Mouse (Mus musculus) intestine, embryonic 16.5 days (tissue): ENCODE data around the gene Fdxr. TPM values are rescaled to one million over a fixed set of nuclear protein-coding genes. Genes with fewer than 3 reads are reported as not detected.

ENCODE experiments used
- ATAC-seq: fragments of 200-750 bp; cut with Nextera tagmentation; 2 replicates; pipeline ENCODE4 v1.8.0; 2017; ENCODE audit warnings: moderate TSS enrichment, moderate library complexity
- H3K27ac ChIP-seq: fragments of 300-500 bp; sonication (generic); 2 replicates; pipeline ENCODE4 v1.5.1; 2014; ENCODE audit warnings: mild to moderate bottlenecking, low read length
- H3K27me3 ChIP-seq: fragments of 300-500 bp; sonication (generic); replicated peaks from 2 replicates; pipeline ENCODE4 v1.6.1; 2014; ENCODE audit warnings: low read length, control low read depth, mixed read lengths; ENCODE audit not compliant: control insufficient read depth, insufficient read depth
- H3K36me3 ChIP-seq: fragments of 300-500 bp; sonication (generic); 2 replicates; pipeline ENCODE4 v1.6.1; 2014; ENCODE audit warnings: low read length, control low read depth; ENCODE audit not compliant: control insufficient read depth, insufficient read depth
- H3K4me1 ChIP-seq: fragments of 300-500 bp; sonication (generic); 2 replicates; pipeline ENCODE4 v1.6.1; 2014; ENCODE audit warnings: low read length, control low read depth, mixed read lengths; ENCODE audit not compliant: control insufficient read depth, insufficient read depth
- H3K4me2 ChIP-seq: fragments of 300-500 bp; sonication (generic); 2 replicates; pipeline ENCODE4 v1.6.1; 2014; ENCODE audit warnings: low read depth, low read length, control low read depth
- H3K4me3 ChIP-seq: fragments of 300-500 bp; sonication (generic); 2 replicates; pipeline ENCODE4 v1.5.1; 2014; ENCODE audit warnings: mild to moderate bottlenecking, low read length
- H3K9ac ChIP-seq: fragments of 300-500 bp; sonication (generic); 2 replicates; pipeline ENCODE4 v1.6.1; 2014; ENCODE audit warnings: low read depth, low read length
- H3K9me3 ChIP-seq: fragments of 300-500 bp; sonication (generic); 2 replicates; pipeline ENCODE4 v1.6.1; 2016; ENCODE audit warnings: low read length, control low read depth; ENCODE audit not compliant: control insufficient read depth
- WGBS: fragments of 180-500 bp; shearing (Covaris S2); extraction: QIAGEN DNeasy Blood & Tissue Kit; methylation state at CpG from one replicate; pipeline ENCODE4 v1.1.7; 2014; 5-methylcytosine and 5-hydroxymethylcytosine counted together
- polyA plus RNA-seq: library from polyadenylated mRNA; unstranded; fragments of >200 nt; fragmentation: Nextera tagmentation; extraction: Ambion mirVana; gene quantifications from 2 replicates; pipeline ENCODE4 v1.2.1, GENCODE M21; 2015

Gene Fdxr
- polyA plus RNA-seq, 1 experiment from 2014 or later, result 22.9 TPM

DNA sequence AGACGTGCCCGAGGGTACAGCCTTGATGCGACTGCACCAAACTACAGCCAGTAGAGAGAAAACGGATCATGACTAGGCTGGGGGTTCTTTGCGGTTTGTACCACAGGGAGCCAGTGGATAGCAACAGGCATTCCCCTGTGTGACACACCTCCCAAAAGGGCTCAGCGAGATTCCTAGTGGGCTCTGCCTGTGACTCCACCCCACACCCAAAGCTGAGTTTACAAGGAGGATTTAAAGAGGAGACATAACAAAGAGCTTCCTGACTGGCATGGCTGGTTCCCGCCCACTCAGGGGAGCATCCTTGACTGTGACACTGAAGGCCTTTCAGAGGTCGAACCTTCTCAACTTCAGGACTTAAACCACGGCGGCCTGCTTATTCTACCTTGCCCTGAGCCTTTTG is 14.7 kb upstream of the Fdxr start:
- no peak for ATAC-seq
- no peak overlapping the region for H3K9ac ChIP-seq
- no peak overlapping the region for H3K4me3 ChIP-seq
- H3K4me1 ChIP-seq, result peaks cover 9% of the 10 kb centered on the region; the same call in 1 of the 2 replicates
- no peaks in the 10 kb centered on the region for H3K9me3 ChIP-seq
- peak overlapping the region; percentile 19; the same call in 1 of the 2 replicates for H3K27ac ChIP-seq
- no peaks in the 10 kb centered on the region for H3K36me3 ChIP-seq
- H3K27me3 ChIP-seq, result no peaks in the 10 kb centered on the region
- WGBS, result 76% methylated on average over 10 of the region's 10 CpGs
- H3K4me2 ChIP-seq, result no peak overlapping the region

DNA sequence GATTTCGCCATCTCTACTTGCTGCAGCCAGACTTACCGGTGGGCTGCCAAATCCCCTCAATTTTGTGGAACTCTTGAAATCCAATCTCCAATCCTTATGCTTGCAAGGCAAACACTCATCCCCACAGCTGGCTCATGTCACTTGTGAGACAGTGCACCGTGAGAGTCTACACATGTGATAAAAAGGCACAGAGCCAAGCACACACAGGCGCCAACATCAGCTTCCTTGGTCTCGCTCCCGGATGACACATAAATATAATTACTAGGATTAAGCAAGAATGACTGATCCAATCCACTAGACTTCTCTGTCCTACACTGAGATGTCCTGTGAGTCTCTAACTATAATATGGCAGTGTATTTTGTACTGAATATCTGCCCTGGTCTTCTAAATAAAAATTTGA is 14.1 kb upstream of the Fdxr start:
- H3K27me3 ChIP-seq, result no peaks in the 10 kb centered on the region
- WGBS, result 51% methylated on average over 6 of the region's 6 CpGs
- H3K27ac ChIP-seq, result peak overlapping the region; percentile 31
- peaks cover 9% of the 10 kb centered on the region; the same call in 1 of the 2 replicates for H3K4me1 ChIP-seq
- no peaks in the 10 kb centered on the region for H3K9me3 ChIP-seq
- no peak overlapping the region for H3K4me3 ChIP-seq
- no peak overlapping the region for H3K9ac ChIP-seq
- ATAC-seq, result peak; percentile 26
- H3K36me3 ChIP-seq, result no peaks in the 10 kb centered on the region
- H3K4me2 ChIP-seq, result no peak overlapping the region

DNA sequence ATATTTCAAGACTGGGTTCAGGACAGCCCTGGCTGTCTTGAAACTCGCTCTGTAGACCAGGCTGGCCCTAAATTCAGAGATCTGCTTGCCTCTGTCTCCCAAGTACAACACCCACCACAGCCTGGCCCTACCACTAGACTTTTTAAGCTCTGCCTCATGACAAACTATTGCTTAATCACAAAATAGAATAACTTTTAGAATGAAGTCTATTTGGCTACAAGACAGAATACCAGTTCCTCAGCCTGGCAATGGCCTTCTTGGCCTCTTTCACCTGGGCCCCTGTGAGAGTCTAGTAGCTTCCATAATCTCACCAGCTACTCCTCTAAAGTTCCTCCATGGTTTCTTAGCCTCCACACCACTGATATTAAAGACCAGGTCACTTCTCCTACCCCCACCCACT is 13.5 kb upstream of the Fdxr start:
- H3K4me1 ChIP-seq, result peaks cover 9% of the 10 kb centered on the region; the same call in 1 of the 2 replicates
- peak overlapping the region; percentile 31; the same call in 1 of the 2 replicates for H3K27ac ChIP-seq
- WGBS, result 84% methylated on average over 1 of the region's 1 CpGs
- no peak overlapping the region for H3K9ac ChIP-seq
- no peaks in the 10 kb centered on the region for H3K9me3 ChIP-seq
- no peaks in the 10 kb centered on the region for H3K36me3 ChIP-seq
- H3K4me3 ChIP-seq, result no peak overlapping the region
- ATAC-seq, result no peak
- H3K27me3 ChIP-seq, result no peaks in the 10 kb centered on the region
- no peak overlapping the region for H3K4me2 ChIP-seq

DNA sequence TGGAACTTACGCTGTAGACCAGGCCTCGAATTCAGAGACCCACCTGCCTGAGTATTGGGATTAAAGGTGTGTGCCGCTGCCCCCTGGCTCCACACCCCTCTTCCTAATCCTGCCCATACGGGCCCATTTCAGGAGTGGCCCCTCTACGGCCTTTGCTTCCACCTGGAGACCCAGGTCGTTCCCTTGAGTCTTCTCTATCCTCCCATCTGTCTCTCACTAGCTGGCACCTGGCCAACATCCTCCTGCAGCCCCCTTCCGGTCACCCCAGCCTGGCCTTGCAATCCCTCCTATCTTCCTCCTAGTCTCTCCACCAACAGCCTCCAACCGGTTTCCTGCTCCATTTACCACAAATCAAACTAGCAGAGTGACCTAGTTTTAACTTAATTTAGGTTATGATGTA is 13.0 kb upstream of the Fdxr start:
- ATAC-seq, result no peak
- no peaks in the 10 kb centered on the region for H3K36me3 ChIP-seq
- no peak overlapping the region for H3K9ac ChIP-seq
- no peak overlapping the region for H3K4me3 ChIP-seq
- H3K27me3 ChIP-seq, result no peaks in the 10 kb centered on the region
- H3K27ac ChIP-seq, result no peak overlapping the region
- H3K4me1 ChIP-seq, result peaks cover 11% of the 10 kb centered on the region; the same call in 1 of the 2 replicates
- 74% methylated on average over 8 of the region's 8 CpGs for WGBS
- H3K9me3 ChIP-seq, result no peaks in the 10 kb centered on the region
- no peak overlapping the region for H3K4me2 ChIP-seq

DNA sequence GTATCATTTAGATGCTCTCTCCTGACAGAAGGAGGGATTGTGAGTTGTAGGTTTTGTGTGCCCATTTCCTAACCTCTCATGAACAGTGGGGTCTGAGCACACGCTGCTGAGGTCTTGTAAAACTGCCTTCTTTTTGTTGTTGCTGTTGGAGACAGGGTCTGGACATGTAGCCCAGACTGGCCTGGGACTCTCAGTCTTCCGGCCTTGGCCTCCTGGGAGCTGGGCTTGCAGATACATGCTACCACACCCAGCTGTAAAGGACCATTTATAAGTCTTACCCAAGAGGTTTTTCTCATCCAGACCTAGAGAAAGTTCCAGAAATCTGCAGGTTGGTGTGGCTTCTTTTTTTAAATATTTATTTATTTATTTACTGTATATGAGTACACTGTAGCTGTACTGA is 11.5 kb upstream of the Fdxr start:
- Histone ChIP-seq H3K4me2 (no peak overlapping the region), H3K27me3 (no peaks in the 10 kb centered on the region), H3K9me3 (no peaks in the 10 kb centered on the region), H3K9ac (no peak overlapping the region), H3K27ac (no peak overlapping the region), H3K36me3 (no peaks in the 10 kb centered on the region), H3K4me1 (peaks cover 11% of the 10 kb centered on the region; the same call in 1 of the 2 replicates), H3K4me3 (no peak overlapping the region)
- WGBS, result 76% methylated on average over 2 of the region's 2 CpGs
- ATAC-seq, result no peak

DNA sequence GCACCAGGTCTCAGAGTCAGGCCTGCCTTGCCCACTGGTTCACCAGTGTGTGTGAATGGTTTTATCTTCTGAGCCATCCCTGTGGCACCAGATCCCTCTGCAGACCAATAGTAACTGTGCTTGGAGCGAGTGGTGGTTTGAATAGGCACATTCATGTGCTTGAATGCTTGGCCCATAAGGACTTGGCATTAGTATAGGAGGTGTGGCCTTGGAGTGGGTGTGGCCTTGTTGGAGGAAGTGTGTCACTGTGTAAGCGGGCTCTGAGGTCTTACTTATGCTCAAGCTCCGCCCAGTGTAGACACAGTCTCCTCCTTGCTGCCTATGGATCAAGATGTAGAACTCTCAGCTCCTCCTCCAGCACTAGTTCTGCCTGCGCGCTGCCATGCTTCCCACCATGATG is 10.5 kb upstream of the Fdxr start:
- no peaks in the 10 kb centered on the region for H3K27me3 ChIP-seq
- H3K4me2 ChIP-seq, result no peak overlapping the region
- H3K4me3 ChIP-seq, result no peak overlapping the region
- no peak overlapping the region for H3K27ac ChIP-seq
- no peak for ATAC-seq
- WGBS, result 85% methylated on average over 5 of the region's 5 CpGs
- H3K9ac ChIP-seq, result no peak overlapping the region
- H3K36me3 ChIP-seq, result no peaks in the 10 kb centered on the region
- no peaks in the 10 kb centered on the region for H3K9me3 ChIP-seq
- H3K4me1 ChIP-seq, result peaks cover 11% of the 10 kb centered on the region; the same call in 1 of the 2 replicates

DNA sequence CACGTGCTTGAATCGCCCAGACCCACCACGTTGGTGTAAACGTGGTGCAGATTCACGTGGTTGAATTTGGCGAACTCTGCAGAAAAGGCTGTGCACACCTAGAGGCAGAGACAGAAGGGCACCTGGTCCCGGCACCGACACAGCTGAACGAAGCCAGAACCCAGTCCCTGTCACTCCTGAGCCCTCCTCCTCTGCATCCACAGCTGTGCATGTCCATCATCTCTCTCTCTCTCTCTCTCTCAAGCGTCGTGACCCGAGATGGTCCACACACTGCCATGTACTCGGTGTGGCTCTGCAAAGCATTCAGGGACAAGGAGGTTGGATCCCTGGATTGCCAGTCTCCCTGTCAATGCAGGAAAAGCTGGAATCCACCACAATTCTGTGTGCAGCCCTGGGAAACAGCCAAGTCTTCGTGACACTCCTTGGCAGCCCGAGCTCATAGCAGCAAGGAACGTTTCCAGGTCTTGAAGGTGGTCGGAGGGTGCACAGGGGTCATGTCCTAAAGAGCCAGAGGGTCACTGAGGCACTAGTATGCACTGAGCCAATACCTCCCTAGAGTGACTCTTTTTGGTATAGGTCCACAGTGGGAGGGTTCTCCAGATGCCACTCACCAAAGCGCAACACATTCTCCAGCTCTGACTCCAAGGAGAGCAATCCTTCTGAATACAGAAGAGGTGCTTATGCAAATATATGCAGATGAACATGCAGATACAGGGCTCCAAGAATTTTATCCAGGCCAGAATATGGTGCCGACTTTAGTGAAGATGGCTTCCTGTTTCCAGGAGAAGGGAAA is 9.5 kb upstream of the Fdxr start:
- 73% methylated on average over 19 of the region's 19 CpGs for WGBS
- Histone ChIP-seq H3K27me3 (no peaks in the 10 kb centered on the region), H3K9me3 (no peaks in the 10 kb centered on the region), H3K4me1 (peaks cover 7% of the 10 kb centered on the region; the same call in 1 of the 2 replicates), H3K36me3 (no peaks in the 10 kb centered on the region), H3K4me2 (no peak overlapping the region), H3K27ac (no peak overlapping the region), H3K9ac (no peak overlapping the region), H3K4me3 (no peak overlapping the region)
- ATAC-seq, result no peak

DNA sequence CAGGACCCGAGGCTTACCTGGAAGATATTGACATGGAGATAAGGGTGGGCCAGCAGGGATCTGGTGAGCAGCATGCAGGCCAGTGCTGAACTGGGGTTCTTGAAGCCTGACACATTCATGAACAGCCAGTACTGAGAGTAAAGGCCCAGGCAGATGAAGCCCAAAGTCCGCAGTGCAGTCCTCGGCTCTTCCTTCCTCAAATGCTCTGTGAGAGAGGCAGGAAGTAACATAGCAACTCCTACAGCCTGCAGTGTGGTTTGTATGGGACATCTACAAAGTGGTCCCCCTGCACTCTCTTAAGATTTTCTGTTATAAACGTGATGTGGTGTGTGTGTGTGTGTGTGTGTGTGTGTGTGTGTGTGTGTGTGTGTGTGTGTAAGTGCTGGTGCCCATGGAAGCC is 8.4 kb upstream of the Fdxr start:
- H3K4me1 ChIP-seq, result peaks cover 7% of the 10 kb centered on the region; the same call in 1 of the 2 replicates
- ATAC-seq, result 0 out of 2 replicates have a peak, but pooled peaks have one; percentile 40
- no peak overlapping the region for H3K4me2 ChIP-seq
- no peak overlapping the region for H3K27ac ChIP-seq
- no peaks in the 10 kb centered on the region for H3K36me3 ChIP-seq
- H3K27me3 ChIP-seq, result no peaks in the 10 kb centered on the region
- no peak overlapping the region for H3K4me3 ChIP-seq
- no peaks in the 10 kb centered on the region for H3K9me3 ChIP-seq
- WGBS, result 50% methylated on average over 4 of the region's 4 CpGs
- H3K9ac ChIP-seq, result no peak overlapping the region; the same call in 1 of the 2 replicates

DNA sequence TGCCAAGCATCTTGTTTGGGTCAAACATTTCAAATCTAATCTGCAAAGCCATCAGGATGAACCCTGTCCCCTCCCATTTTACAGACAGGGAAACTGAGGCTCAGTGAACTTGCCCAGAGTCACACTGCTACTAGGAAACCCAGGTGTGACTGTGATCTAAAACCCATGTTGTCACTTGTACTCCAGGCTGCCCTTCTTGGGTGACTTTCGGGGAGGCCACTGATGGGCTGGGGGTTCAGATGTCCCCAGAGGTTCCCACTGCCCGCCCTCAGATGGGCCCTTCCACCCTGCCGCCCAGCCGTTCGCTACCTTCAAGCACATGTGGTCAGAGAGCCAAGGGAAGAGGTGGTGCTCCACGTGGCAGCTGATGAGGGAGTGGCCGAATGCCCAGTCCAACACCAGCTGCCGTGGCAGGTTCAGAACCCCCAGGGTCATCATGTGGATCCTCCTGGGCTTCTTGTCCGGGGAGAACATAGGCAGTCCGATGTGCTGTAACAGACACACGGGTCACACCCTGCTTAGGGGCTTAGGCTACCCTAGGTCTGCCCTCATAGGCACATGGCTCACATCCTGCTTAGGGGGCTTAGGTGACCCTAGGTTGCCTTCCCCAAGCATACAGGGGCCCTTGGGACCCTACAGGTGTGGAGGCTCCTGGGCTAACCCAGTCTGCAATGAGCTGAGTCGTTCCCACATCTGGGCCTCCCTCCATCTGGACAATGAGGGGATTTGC is 7.2 kb upstream of the Fdxr start:
- no peaks in the 10 kb centered on the region for H3K27me3 ChIP-seq
- 0 out of 2 replicates have a peak, but pooled peaks cover 2% of the 10 kb centered on the region for H3K4me1 ChIP-seq
- H3K4me3 ChIP-seq, result no peak overlapping the region
- no peak for ATAC-seq
- 87% methylated on average over 12 of the region's 12 CpGs for WGBS
- no peak overlapping the region for H3K9ac ChIP-seq
- H3K27ac ChIP-seq, result no peak overlapping the region
- H3K4me2 ChIP-seq, result no peak overlapping the region
- no peaks in the 10 kb centered on the region for H3K9me3 ChIP-seq
- no peaks in the 10 kb centered on the region for H3K36me3 ChIP-seq
